Mouse (Mus musculus): ENCODE data around the gene Memo1.

- no peak for TF ChIP-seq GATA1 (IDR thresholded peaks at IDR 0.05; ENCODE audit: low read length)
- TF ChIP-seq TAL1 (IDR thresholded peaks at IDR 0.05; ENCODE audit: low read length) = no peak
Observed at GRCm38 (mm10) chr17:74159443-74159894, 135.9 kb downstream of the Memo1 start.

Measured in erythroblast, embryonic 14.5 days (primary cell).